8 mouse cellular contexts compared by ENCODE assay signal in genomic region chr6:77242601-77243406, GRCm38 (mm10). TPM values are rescaled to one million over a fixed set of nuclear protein-coding genes. Genes with fewer than 3 reads are reported as not detected.
DNase-seq lines count a peak whose midpoint lies in the region; ATAC-seq and TF ChIP-seq lines count a peak whose summit lies in the region.

TSS of gene Lrrtm1 (plus strand) at chr6:77242689.

- peak within 1 kb of the TSS; percentile 72 for H3K9ac ChIP-seq in forebrain, embryonic 16.5 days (replicated peaks; ENCODE audit: low read depth, low read length)
- H3K9ac ChIP-seq in neural tube, embryonic 14.5 days (replicated peaks; ENCODE audit: low read depth, low read length) = peak within 1 kb of the TSS; percentile 76

- peak within 1 kb of the TSS; percentile 63 for H3K4me3 ChIP-seq in heart, embryonic 10.5 days
- H3K4me3 ChIP-seq in cerebellum, adult 2 months (replicated peaks; ENCODE audit: insufficient read depth, low read depth, low read length) = peak within 1 kb of the TSS; percentile 59
- H3K4me3 ChIP-seq in forebrain, embryonic 16.5 days (replicated peaks; ENCODE audit: low read length) = peak within 1 kb of the TSS; percentile 55
- H3K4me3 ChIP-seq in kidney, adult 2 months (ENCODE audit: insufficient read depth, low read depth, low read length) = peak within 1 kb of the TSS; percentile 50
- H3K4me3 ChIP-seq in limb, embryonic 10.5 days = peak within 1 kb of the TSS; percentile 54
- peak within 1 kb of the TSS; percentile 64 for H3K4me3 ChIP-seq in neural tube, embryonic 14.5 days (ENCODE audit: low read depth, low read length)

- peak; percentile 90 for ATAC-seq in forebrain, embryonic 16.5 days
- peak; percentile 89 for ATAC-seq in neural tube, embryonic 14.5 days (ENCODE audit: low read depth)

- H3K4me1 ChIP-seq in heart, embryonic 10.5 days = peaks cover 7% of the 10 kb centered on the region
- no peaks in the 10 kb centered on the region for H3K4me1 ChIP-seq in cerebellum, adult 2 months (ENCODE audit: control insufficient read depth, insufficient read depth, low read length)
- H3K4me1 ChIP-seq in forebrain, embryonic 16.5 days (replicated peaks; ENCODE audit: control insufficient read depth, insufficient read depth, low read length) = peaks cover 30% of the 10 kb centered on the region
- 0 out of 2 replicates have a peak, but pooled peaks cover 5% of the 10 kb centered on the region for H3K4me1 ChIP-seq in kidney, adult 2 months (ENCODE audit: control insufficient read depth, insufficient read depth, low read length)
- H3K4me1 ChIP-seq in limb, embryonic 10.5 days = peaks cover 26% of the 10 kb centered on the region
- H3K4me1 ChIP-seq in neural tube, embryonic 14.5 days (ENCODE audit: control insufficient read depth, insufficient read depth, low read length) = peaks cover 9% of the 10 kb centered on the region; the same call in 1 of the 2 replicates

- no peak for DNase-seq in heart, embryonic 10.5 days (ENCODE audit: low spot score)
- DNase-seq in heart, adult 11 months = no peak
- DNase-seq in cerebellum, adult 2 months = peak; percentile 65 to 67
- DNase-seq in kidney, adult 2 months = peak; percentile 52
- DNase-seq in limb, embryonic 10.5 days (ENCODE audit: low spot score) = peak; percentile 75
- no peak for DNase-seq in spleen, adult 12 weeks (ENCODE audit: low spot score)

- H3K27ac ChIP-seq in heart, embryonic 10.5 days = no peak within 1 kb of the TSS
- no peak within 1 kb of the TSS for H3K27ac ChIP-seq in cerebellum, adult 2 months (ENCODE audit: insufficient read depth, low read length)
- H3K27ac ChIP-seq in forebrain, embryonic 16.5 days (ENCODE audit: low read length) = peak within 1 kb of the TSS; percentile 89
- no peak within 1 kb of the TSS for H3K27ac ChIP-seq in kidney, adult 2 months (ENCODE audit: insufficient read depth, low read depth, low read length)
- H3K27ac ChIP-seq in limb, embryonic 10.5 days = peak within 1 kb of the TSS; percentile 53; the same call in 1 of the 2 replicates
- H3K27ac ChIP-seq in neural tube, embryonic 14.5 days (ENCODE audit: low read depth, low read length) = peak within 1 kb of the TSS; percentile 90

- no peaks in the 10 kb centered on the region for H3K36me3 ChIP-seq in heart, embryonic 10.5 days
- no peaks in the 10 kb centered on the region for H3K36me3 ChIP-seq in forebrain, embryonic 16.5 days (ENCODE audit: control insufficient read depth, insufficient read depth)
- no peaks in the 10 kb centered on the region for H3K36me3 ChIP-seq in kidney, adult 2 months (ENCODE audit: control insufficient read depth, insufficient read depth, low read length)
- H3K36me3 ChIP-seq in limb, embryonic 10.5 days = no peaks in the 10 kb centered on the region
- no peaks in the 10 kb centered on the region for H3K36me3 ChIP-seq in neural tube, embryonic 14.5 days (ENCODE audit: control insufficient read depth, insufficient read depth, low read length)

- H3K27me3 ChIP-seq in heart, embryonic 10.5 days (ENCODE audit: insufficient read depth, poor library complexity, severe bottlenecking) = peaks cover 63% of the 10 kb centered on the region
- H3K27me3 ChIP-seq in cerebellum, adult 2 months (ENCODE audit: control insufficient read depth, insufficient read depth, low read length) = no peaks in the 10 kb centered on the region
- H3K27me3 ChIP-seq in forebrain, embryonic 16.5 days (replicated peaks; ENCODE audit: control insufficient read depth, insufficient read depth, low read length) = no peaks in the 10 kb centered on the region; the same call in 1 of the 2 replicates
- H3K27me3 ChIP-seq in kidney, adult 2 months (replicated peaks; ENCODE audit: control insufficient read depth, insufficient read depth, low read length) = 0 out of 2 replicates have a peak, but pooled peaks cover 2% of the 10 kb centered on the region
- peaks cover 98% of the 10 kb centered on the region for H3K27me3 ChIP-seq in limb, embryonic 10.5 days (ENCODE audit: low read depth, poor library complexity, severe bottlenecking)
- H3K27me3 ChIP-seq in neural tube, embryonic 14.5 days (ENCODE audit: control insufficient read depth, insufficient read depth, low read length) = no peaks in the 10 kb centered on the region

- WGBS in heart, embryonic 10.5 days = under 1% methylated on average over 53 of the region's 53 CpGs
- WGBS in cerebellum, adult 2 months = under 1% methylated on average over 53 of the region's 53 CpGs
- under 1% methylated on average over 53 of the region's 53 CpGs for whole genome bisulfite sequencing in forebrain, embryonic 16.5 days
- 1% methylated on average over 53 of the region's 53 CpGs for WGBS in kidney, adult 2 months
- under 1% methylated on average over 53 of the region's 53 CpGs for WGBS in limb, embryonic 10.5 days
- WGBS in neural tube, embryonic 14.5 days = under 1% methylated on average over 53 of the region's 53 CpGs

- no peaks in the 10 kb centered on the region for H3K9me3 ChIP-seq in heart, embryonic 10.5 days
- no peaks in the 10 kb centered on the region for H3K9me3 ChIP-seq in forebrain, embryonic 16.5 days (ENCODE audit: control insufficient read depth, low read length)
- H3K9me3 ChIP-seq in limb, embryonic 10.5 days (replicated peaks) = no peaks in the 10 kb centered on the region
- H3K9me3 ChIP-seq in neural tube, embryonic 14.5 days (ENCODE audit: control insufficient read depth, low read length) = no peaks in the 10 kb centered on the region

- peak within 1 kb of the TSS; percentile 78 for H3K4me2 ChIP-seq in forebrain, embryonic 16.5 days (ENCODE audit: low read length)
- H3K4me2 ChIP-seq in neural tube, embryonic 14.5 days (ENCODE audit: low read depth, low read length) = peak within 1 kb of the TSS; percentile 57

- TF ChIP-seq CTCF in cerebellum, adult 2 months (IDR thresholded peaks at IDR 0.05; ENCODE audit: borderline replicate concordance, insufficient read depth, low read depth, low read length) = peak; percentile 32; the same call in 1 of the 2 replicates
- no peak for TF ChIP-seq CTCF in kidney, adult 2 months (conservative IDR thresholded peaks at IDR 0.05; ENCODE audit: insufficient read depth, insufficient read length, low read depth, low read length)

- TF ChIP-seq POLR2A in cerebellum, adult 2 months (IDR thresholded peaks at IDR 0.05; ENCODE audit: borderline replicate concordance, insufficient read depth, low read length) = no peak
- TF ChIP-seq POLR2A in kidney, adult 2 months (IDR thresholded peaks at IDR 0.05; ENCODE audit: low read depth, low read length) = no peak

RNA-seq across cellular contexts. Expression of gene Lrrtm1, which starts in this region (rescaled TPM):
- 0.25 and 1.5 TPM in 2 replicates for polyA plus RNA-seq in heart, embryonic 10.5 days (2016; fragmentation: Nextera tagmentation; extraction: Ambion mirVana)
- 12.5 and 16.0 TPM in 2 replicates for polyA plus RNA-seq in cerebellum, adult 2 months (2012; rRNA removed)
- polyA plus RNA-seq in forebrain, embryonic 16.5 days (2015; fragmentation: Nextera tagmentation; extraction: Ambion mirVana) = 71.0 and 73.0 TPM in 2 replicates
- polyA plus RNA-seq in kidney, adult 2 months (2012; rRNA removed) = 0.67 and 0.73 TPM in 2 replicates
- 2.0 and 2.3 TPM in 2 replicates for polyA plus RNA-seq in limb, embryonic 10.5 days (2016; fragmentation: Nextera tagmentation; extraction: Ambion mirVana)
- polyA plus RNA-seq in neural tube, embryonic 14.5 days (2014; fragmentation: Nextera tagmentation; extraction: Ambion mirVana) = 48.6 and 48.9 TPM in 2 replicates

Comparison
In these comparisons a context has a peak if more than half of its experiments do, and no peak if none do; other contexts are left out.
1. Peak in DNase-seq and H3K4me3 ChIP-seq in kidney, adult 2 months; RNA of the gene not detected or under 1 TPM.
2. DNase-seq: peak in cerebellum, adult 2 months (2 of 2) and limb, embryonic 10.5 days (single experiment); none in heart, embryonic 10.5 days (single experiment), heart, adult 11 months (single experiment) and spleen, adult 12 weeks (single experiment).
3. H3K27ac ChIP-seq: peak in forebrain, embryonic 16.5 days (single experiment), limb, embryonic 10.5 days (single experiment) and neural tube, embryonic 14.5 days (single experiment); none in heart, embryonic 10.5 days (single experiment), cerebellum, adult 2 months (single experiment) and kidney, adult 2 months (single experiment).
4. Peak in every context shown above with its lines, with median percentiles within 50 percentile points of each other: H3K4me3 ChIP-seq.